Mouse (Mus musculus): ENCODE results near the gene Cblb.

Cblb gene

DNA sequence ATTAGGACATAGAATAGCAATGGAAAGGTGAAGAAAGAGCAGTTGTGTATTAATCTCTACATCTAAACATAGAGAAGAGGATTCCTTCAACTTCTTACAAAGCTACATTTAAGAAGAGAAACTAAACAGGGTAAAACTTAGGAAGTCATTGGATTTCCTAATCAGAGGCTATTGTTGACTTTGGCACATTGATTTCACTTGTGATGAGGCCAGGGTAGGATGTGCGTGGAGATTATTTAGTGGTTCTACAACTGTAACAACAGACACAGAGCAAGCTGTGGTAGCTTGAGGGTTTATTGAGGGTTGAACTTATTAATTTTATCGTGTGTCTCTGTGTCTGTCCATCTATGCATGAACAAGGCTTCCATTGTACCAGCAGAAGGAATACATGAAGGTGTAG is 7.8 kb downstream of the Cblb start:
- DNase-seq (ENCODE audit: low spot score) = no peak

DNA sequence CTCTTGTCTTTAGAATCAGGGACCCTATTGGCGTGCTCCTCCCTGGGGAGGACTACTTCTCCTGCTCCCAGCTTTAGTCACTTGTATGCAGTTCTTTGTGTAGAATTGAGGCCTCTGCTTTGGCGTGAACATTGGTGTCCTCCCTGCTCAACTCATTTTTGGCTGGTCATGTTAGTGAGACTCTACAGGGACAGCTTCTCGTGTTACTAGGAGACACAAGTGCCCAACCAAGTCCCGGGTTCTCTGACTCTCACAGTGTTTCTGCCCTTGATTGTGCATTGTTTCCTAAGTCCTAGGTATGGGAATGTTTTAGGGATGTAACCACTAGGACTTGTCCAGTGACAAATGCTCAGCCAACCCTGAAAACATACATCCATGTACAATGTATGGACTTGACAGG is 9.9 kb downstream of the Cblb start:
- no peak for DNase-seq (ENCODE audit: low spot score)

DNA sequence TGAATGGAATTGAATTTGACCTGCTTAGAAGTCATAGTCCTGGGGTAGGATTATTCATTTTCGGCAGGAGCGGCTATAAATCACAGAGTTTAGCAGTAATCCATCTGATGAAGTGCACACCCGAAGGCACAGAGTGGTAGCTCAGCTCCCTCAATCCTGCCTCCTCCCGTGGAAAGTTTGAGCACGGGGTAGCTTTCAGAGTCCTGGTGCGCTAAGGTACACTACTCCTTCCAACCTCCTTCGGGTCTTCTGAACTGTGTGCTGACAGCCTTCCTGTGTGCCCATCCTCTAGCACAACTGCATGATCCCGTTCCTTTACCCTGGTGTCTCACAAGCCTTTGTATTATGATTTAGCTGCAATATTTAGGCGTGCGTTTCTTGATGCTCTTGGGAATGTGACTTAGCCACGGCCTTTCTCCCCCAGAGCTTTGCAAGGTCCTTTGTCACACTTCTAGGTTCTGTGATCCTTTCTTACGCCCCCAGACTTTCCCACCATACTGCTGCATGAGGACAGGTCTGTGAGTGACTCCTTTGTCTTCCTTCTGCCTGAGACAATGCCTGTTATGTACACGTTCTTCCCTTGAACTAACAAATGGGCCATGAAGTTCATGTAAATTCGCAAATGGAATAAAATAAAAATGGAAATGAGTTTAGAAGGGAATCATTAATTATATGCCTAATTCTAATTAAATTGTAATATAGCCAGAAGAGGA is 11.8 kb downstream of the Cblb start:
- no peak for DNase-seq (ENCODE audit: low spot score)

DNA sequence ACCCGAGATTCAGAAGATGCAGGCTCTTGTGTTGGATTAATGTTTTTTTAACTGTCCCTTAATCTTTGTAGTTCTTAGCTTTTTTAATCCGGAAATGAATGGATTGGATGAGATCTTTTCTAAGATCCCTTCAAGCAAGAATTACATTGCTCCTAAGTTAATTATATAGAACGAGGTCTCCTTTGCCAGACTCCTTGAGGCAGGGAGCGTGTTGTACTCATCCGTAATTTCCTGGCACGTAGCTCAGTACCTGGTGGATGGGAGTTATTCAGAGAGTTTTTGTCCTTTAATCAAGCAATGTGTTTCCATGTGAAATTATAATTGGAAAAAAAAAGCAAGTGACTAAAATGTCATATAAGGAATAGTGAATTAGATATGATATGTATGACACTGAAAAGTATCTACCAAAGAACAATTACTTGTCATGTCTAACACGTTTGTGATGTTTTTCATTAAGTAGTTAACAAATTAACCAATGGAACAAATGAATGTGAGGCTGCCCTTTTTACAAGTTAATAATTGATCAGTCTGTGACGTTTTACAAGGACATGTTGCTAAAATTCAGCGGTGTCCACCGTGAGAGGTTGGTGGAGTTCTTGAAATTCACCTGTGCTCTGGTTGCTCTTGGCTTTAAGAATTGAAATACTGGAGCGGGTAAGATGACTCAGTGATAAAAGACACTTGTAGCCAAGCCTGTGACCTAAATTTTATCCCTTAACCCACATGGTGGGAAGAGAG is 12.5 kb downstream of the Cblb start:
- DNase-seq (ENCODE audit: low spot score) = no peak

DNA sequence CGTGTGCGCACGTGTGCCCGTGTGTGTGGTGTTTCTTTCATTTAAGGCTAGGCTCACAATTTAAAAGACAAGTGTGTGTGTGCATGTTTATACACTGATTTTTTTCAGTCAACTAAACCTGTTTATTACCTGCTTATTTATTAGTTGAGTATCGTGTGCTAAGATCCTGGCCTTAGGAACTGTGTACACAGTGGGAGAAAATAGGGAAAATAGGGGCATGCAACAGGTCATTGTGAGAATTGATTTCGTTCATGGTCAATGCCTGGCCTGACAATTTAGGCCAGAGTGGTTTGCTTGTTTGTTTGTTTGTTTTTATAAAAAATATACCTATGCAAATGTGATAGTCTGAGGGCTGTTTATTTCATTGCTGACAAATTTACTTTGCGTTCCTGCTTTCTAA is 13.5 kb downstream of the Cblb start:
- DNase-seq (ENCODE audit: low spot score) = no peak

DNA sequence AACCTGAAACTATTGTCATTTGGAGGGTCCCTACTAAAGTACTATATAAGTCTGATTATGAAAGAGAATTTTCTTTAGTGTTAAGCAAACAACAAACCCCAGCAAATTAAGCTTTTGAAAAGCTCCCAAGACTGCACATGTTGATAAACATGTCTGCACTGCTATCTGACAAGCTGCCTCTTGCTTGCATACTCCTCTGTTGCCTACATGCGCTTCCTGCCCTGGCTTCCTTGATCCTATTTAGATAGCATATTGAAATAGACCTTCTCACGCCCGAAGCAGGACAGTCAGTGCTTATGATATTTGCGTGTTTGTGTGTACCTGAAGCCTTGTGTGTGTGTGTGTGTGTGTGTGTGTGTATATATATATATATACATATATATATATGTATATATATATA is 14.0 kb downstream of the Cblb start:
- DNase-seq (ENCODE audit: low spot score) = no peak

DNA sequence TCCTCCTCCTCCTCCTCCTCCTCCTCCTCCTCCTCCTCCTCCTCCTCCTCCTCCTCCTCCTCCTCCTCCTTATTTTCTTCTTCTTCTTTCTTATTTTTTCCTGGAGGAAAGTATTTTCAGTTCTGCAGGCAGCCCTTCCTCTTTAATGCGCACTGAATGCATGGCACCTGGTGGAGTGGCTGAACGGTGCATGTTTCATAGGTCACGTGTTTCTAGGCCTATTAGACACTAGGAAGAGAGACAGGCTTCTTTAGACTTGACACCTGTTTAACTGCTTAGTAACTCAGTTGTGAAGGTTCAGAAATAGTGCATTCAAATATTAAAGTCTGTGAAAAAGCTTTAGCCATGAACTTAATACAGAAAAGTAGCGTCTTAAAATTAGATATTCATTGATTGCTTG is 15.4 kb downstream of the Cblb start:
- no peak for DNase-seq (ENCODE audit: low spot score)

DNA sequence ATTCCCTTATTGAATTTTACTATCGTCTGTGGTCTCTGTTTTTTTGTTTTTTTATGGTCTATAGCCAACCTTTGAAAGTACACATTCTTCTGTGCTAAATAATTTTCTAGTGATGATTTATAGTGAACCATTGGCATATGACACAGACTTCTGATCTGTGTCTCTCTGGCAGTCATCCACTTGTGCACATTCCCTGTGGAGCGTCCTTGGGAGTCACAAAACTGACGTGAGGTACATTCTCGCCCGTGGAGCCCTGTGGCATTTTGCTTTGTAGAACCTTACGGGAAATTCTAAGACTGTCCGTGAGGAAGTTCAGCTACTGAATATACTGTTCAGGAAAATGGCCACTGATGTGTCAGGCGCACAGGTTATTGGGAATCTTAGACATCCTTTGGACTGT is 20.1 kb downstream of the Cblb start:
- DNase-seq (ENCODE audit: low spot score) = no peak

DNA sequence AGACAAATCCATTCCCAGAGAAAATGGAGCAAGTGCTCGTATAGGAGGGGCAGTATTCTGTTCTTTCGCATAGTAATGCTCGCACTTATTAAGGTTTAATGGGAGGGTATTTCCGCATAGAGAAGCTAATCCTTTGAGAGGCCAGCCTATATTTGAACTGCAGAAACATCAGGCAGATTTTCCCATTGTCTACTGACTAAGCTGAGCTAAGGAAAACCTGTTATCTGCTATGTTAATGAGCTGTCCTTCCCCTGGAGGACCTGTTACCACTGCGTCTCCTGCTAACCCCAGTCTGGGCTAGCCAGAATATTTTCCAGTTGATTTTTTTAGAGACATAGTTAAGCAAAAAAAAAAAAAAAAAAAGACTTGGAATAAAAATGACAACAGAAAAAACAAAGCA is 21.7 kb downstream of the Cblb start:
- no peak for DNase-seq (ENCODE audit: low spot score)

DNA sequence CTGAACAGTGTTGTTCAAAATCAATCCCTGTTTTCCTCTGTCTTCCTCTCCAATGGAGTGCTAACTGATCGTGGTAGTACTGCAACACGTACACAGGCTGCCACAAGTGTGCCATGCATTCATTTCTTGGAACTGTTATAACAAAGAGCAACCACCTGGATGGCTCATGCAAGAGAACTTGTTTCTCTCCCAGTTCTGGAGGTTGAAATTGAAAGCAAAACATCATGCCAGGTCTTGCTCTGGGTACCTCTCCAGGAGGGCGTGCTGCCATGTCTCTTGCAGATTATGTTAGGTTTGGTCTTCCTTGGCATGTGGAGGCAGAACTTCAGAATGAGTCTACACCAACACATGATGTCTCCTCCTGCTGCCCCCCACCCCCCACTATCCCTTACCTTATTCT is 24.2 kb downstream of the Cblb start:
- DNase-seq (ENCODE audit: low spot score) = peak; percentile 34

DNA sequence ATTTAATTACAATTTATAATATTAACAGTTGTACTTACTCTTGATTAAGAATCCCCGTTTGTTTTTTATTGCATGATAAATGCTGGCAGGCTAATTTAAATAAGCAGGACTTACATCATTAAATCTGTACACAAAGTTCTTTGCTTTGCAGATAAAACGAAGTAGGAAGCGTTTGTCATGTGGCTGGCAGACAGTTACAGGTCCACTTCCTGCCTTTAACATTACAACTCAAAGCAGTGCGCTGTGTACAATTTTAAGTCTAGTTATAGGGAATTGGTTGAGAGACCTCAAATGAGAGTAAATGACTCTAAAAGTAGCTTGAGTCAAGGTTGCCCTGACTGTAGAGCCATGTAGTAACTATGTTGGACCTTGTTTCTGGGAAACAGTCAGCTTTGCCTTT is 25.1 kb downstream of the Cblb start:
- DNase-seq (ENCODE audit: low spot score) = peak; percentile 69

DNA sequence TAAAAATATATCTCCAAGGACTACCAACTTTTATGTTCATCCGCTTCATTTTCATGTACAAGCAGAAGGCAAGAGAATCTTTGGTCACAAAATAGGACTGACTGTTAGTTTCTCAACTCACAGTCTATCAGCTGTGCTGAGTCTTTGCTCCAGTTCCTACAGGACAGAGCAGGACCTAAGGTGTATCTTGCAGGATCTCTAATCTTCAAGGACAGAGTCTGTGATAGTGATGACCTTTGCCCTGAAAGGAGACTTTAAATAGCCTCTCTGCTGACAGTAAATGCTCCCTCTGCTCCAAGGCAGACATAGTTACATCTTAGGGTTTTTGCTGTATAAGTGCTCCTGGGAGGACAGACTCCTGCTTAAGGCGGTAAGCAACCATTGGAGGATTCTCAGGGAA is 26.3 kb downstream of the Cblb start:
- no peak for DNase-seq (ENCODE audit: low spot score)

DNA sequence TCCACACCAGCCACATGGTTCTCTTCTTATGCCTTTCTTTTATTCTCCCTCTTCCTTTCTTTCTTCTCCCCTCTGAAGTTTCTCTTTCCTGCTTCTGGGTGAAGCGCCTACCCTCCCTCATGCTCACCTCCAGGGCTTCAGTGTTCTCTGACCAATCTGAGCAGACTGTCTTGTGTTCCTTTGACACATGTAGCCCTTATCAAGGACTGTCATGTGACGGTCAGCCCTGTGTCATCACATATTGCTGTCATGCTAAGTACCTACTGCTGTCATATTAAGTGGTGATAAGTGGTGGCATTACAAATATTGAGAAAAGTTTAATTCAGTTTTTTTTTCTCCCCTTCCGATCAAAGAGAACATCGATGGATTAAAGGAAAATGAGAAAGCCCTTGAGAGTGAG is 28.5 kb downstream of the Cblb start:
- DNase-seq (ENCODE audit: low spot score) = no peak

DNA sequence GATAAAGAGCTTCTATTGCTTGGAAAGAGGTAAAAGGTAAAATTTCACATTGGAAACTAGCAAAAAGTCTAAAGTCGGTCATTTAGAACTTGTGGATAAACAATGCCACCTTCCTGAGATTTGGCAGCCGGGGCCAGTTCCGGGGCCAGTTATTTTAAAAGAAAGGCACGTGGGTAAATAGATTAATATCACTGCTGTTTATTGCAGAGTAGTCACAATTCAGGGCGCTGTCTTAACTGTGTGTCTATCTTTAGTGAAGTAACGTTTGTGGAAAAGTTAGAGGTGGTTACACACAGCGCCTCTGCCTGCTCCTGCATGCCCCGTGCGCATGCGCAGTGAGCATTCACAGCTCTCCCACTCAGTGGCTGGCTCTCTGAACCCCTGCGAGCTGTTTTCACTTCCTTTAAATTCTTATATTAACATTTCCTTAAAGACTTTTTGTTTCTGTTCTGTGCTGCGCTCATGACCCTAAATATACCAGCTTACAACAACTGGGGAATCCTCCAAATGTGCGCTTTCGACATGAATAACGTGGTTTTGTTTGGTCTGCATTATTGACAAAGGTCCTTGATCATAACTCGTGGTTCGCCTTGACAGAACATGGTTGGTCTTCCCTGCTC is 29.2 kb downstream of the Cblb start:
- DNase-seq (ENCODE audit: low spot score) = peak; percentile 87

DNA sequence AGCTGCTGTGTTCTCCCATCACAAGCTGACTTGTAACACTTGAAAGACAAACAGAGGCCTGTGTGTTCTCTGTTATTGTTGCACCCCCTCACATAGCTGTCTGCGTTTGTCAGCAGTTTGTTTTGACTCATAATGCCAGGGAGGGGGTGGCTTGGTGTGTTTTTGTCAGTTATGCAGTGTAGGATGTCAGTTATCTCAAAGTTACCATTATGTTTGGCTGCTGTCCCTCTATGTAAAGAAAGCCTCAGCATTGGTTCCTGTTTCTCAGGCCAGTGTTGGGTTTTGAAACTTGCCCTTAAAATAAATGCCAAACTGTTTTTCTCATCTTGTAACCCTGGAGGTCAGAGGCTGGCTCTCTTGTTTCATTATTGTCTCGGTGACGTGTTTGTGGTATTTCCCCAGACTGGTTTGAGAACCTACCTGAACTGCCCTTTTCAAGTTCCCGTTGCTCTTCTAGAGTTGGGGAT is 30.0 kb downstream of the Cblb start:
- peak; percentile 84 for DNase-seq (ENCODE audit: low spot score)

DNA sequence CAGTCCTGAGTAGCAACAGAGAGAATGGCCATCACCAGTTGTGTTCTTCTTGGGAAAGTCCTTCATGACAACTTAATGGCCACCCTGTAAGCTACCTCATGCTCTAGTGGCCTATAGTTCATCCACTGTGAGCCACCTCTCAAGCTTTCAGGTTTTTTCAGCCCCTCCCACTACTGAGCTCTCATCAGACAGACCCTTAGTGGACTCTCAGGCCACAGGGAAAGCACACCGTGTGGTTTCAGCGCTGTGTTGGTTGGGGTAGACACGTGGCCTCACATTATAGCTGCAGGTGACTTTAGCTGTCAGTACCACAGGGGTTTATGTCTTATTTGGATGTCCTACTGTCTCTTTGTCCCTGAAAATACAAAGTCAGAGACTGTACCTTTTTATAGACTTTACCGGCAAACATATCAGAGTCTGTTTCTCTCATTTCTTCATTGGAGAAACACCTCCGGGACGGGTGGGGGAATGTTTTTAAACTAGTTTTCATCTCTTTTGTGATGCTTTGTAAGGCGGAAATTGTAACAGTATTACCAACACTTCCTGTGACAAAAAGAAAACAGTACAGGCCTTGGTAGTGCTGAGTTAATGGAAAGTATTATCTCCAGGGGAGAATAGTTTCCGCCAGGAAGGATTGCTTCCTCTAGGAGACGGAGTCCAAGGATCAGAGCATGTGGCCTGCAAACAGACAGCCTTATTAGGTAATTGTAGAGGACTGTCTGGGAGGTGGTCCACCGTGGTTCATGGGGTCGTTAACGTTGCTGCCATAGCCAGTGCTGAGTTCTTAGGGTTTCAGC is 33.5 kb downstream of the Cblb start:
- peak; percentile 61 for DNase-seq (ENCODE audit: low spot score)

DNA sequence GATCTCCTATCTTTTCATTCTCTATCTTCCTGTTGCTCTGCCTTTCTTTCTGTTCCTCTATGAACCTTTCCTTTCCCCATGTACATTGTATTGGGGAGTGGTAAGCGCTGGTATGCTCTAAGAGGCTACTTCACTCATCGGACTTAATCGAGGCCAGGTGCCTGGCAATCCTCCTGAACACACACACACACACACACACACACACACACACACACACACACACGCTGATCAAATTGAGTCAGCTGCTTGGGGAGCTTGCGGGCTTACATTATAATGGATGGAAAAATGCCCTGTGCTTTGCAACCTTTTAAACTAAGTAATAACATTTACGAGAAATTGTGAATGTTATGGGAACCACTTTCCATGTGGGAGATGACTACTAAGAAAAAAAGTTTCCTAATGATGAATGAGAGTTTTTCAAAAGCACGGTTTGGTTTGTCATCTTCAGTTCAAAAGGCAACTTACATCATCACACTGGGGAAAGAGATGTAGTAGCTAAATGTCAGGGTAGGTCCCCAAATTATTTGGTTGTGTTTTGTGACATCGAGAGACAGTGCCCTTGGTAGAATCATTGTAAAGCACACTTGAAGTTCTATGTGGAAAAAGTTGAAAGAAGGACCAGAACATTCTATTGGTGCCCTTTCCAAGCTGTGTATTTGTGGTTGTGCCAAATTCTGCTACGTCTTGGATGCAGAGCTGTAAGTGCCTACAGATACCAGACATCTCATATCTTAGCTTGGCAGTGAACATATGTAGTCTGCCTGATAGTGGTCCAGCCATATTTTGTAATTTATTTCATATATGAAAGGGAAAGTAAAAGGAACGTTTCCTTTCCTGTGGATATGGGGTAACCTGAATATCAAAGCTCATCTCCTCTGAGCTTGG is 36.8 kb downstream of the Cblb start:
- no peak for DNase-seq (ENCODE audit: low spot score)

DNA sequence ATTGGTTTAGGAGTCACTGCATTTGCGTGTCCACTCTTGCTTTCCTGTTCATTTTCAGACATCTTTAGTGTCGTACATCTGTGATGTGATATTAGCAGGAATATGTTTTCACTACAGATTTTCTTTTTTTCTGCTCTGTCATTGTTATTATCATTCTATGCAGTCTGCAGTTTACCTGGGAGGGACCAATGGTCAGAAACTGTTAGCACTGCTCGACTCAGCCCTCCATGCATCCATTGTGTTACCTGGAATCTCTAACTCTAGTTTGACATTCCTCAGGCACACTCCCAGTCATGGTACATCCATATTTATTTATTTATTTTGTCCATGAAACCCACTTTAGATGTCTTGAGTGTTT is 37.5 kb downstream of the Cblb start:
- no peak for DNase-seq (ENCODE audit: low spot score)

DNA sequence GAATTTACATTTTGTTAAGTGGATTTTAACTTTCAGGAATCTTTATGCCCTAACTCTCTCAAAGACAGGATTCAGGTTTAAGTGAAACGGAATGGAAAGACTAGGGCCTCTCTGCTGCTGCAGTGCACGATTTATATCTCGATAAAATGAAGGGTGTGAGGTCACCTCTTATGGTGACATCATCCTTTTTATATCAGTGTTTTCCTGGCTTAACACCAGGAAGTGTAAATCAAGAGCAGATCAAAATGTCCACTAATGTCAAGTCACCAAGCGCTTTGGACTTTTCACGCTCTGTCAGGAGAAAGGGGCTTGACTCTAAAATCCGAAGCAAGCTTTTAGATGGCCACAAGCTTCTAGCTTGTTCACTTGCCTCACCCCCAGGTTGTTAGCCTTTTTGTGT is 38.6 kb downstream of the Cblb start:
- no peak for DNase-seq (ENCODE audit: low spot score)

DNA sequence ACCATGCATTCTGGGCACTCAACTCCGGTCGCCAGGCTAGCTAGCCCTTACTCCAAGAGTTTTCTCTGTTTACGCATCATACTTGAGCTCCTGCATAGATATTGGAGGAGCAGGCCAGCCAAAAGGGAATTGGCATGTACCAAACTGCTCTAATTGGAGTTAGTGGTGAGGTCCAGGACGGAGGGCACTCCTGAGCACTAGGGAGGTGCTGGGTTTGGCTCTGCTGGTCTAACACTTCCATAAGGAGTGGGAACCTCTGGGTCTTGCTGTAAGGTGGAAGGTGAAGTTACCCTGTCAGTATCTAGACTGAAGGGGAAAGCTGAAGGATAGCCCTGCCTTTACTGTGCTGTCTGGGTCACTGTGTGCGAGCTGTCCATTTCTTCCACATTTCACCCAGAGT is 39.1 kb downstream of the Cblb start:
- no peak for DNase-seq (ENCODE audit: low spot score)

DNA sequence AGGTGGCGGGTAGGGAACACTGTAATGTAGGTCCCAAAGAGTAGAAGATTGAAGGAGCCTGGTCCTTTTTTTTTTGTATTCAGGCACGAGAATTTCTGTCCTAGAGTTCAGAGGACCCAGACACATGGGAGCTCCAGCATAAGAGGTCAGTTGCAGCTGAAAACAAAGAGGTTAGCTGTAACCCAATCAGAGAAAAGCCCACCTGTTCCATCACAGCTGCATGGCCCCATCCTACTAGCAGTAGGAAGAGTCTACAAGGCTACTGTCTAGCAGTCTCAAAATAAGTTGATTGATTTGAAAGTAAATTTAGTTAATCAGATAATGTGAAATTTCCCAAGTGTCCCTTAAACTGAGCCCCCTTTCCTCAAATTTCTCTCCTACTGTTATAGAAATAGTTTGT is 40.3 kb downstream of the Cblb start:
- no peak for DNase-seq (ENCODE audit: low spot score)

DNA sequence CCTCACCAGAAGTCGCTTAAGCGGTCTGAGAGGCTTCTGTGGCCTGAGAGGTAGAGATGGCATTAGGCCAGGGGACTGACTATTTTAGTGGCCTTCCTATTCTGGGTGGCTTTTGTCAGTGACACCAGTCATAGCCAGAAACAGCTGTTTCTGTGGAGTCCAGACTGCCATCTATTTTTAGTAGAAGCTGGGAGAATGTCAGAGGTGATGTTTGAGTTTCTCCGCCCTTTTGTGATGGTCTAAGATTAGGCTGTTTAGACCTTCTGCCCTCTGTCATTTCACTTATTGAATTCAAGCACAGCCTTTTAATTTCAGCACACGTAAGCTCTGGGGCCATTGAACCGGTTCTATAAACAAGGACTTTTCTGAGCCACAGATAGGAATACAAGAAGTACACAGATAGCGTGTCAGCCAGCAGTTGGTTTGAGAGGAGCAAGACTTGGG is 40.8 kb downstream of the Cblb start:
- no peak for DNase-seq (ENCODE audit: low spot score)

All from T-cell, adult 2 months (primary cell).